Mouse (Mus musculus) left cerebral cortex, adult 9 months (tissue): ENCODE data around the gene Ccdc8.
A peak's percentile ranks its signal among the peaks of the same experiment; 100 is the strongest.
"Not testable (repeated sequence)": the region's sequence is repeated elsewhere in the genome, so short reads cannot be mapped to it uniquely, and the experiment has no call there.

Experiments used
- DNase-seq, 2 experiments: peaks; one replicate each; pipeline ENCODE4 v3.0.0; 2022; ENCODE audit warnings: low spot score in 2 of 2

The Ccdc8 gene

GRCm38 (mm10) chr7:16992451-16992807 is at the start of gene Ccdc8:
Ccdc8 (plus strand) TSS chr7:16992708.
- no peak for DNase-seq

GRCm38 (mm10) chr7:16942861-16943260 is 49.6 kb upstream of the Ccdc8 start:
- DNase-seq = no peak

GRCm38 (mm10) chr7:16944061-16944807 is 48.3 kb upstream of the Ccdc8 start, which contains the start of gene Pnmal2:
Pnmal2 (plus strand) TSS chr7:16944682.
- peak; percentile 81 to 86 for DNase-seq

- DNase-seq = no peak
Measured at GRCm38 (mm10) chr7:16944808-16945315, 47.6 kb upstream of the Ccdc8 start.

GRCm38 (mm10) chr7:16945419-16945818 is 47.1 kb upstream of the Ccdc8 start:
- DNase-seq = no peak

GRCm38 (mm10) chr7:16946441-16947348 is 45.8 kb upstream of the Ccdc8 start:
- peak in 1 of 2 experiments; percentile 35 for DNase-seq

GRCm38 (mm10) chr7:16947349-16947895 is 45.1 kb upstream of the Ccdc8 start:
- DNase-seq = peak in 1 of 2 experiments; percentile 51

GRCm38 (mm10) chr7:16947959-16948361 is 44.5 kb upstream of the Ccdc8 start:
- DNase-seq = peak in 1 of 2 experiments; percentile 33

- no peak for DNase-seq
Measured at GRCm38 (mm10) chr7:16948923-16949458, 43.5 kb upstream of the Ccdc8 start.

- peak in 1 of 2 experiments; percentile 90 for DNase-seq
Measured at GRCm38 (mm10) chr7:16949908-16950841, 42.3 kb upstream of the Ccdc8 start.

- peak in 1 of 2 experiments; percentile 89 for DNase-seq
Measured at GRCm38 (mm10) chr7:16950861-16951635, 41.5 kb upstream of the Ccdc8 start.

- not testable (repeated sequence) for DNase-seq
Measured at GRCm38 (mm10) chr7:16953776-16954175, 38.7 kb upstream of the Ccdc8 start.

- DNase-seq = no peak
Measured at GRCm38 (mm10) chr7:16955712-16956111, 36.8 kb upstream of the Ccdc8 start.

- DNase-seq = peak; percentile 75 to 77
Measured at GRCm38 (mm10) chr7:16956410-16957265, 35.9 kb upstream of the Ccdc8 start.

- peak; percentile 88 to 95 for DNase-seq
Measured at GRCm38 (mm10) chr7:16959539-16960187, 32.8 kb upstream of the Ccdc8 start, which contains the start of gene Pnmal1. Pnmal1 (plus strand) TSS chr7:16959679.

- no peak for DNase-seq
Measured at GRCm38 (mm10) chr7:16961678-16962077, 30.8 kb upstream of the Ccdc8 start.

GRCm38 (mm10) chr7:16968414-16968813 is 24.1 kb upstream of the Ccdc8 start:
- DNase-seq = no peak

- no peak for DNase-seq
Measured at GRCm38 (mm10) chr7:16971160-16971559, 21.3 kb upstream of the Ccdc8 start.
